Mouse (Mus musculus) adrenal gland, postnatal 36 days (tissue): ENCODE measurements around the gene Klf8. TPM values are rescaled to one million over a fixed set of nuclear protein-coding genes. Genes with fewer than 3 reads are reported as not detected.
"Not testable (repeated sequence)": the region's sequence is repeated elsewhere in the genome, so short reads cannot be mapped to it uniquely, and the experiment has no call there.

Experiments used
- DNase-seq, 2 experiments: peaks; one replicate each; pipeline ENCODE4 v3.0.0; 2021; ENCODE audit warnings: mixed read lengths in 1 of 2
- long read RNA-seq, 2 experiments: library from polyadenylated mRNA; stranded (forward); transcript quantifications; one replicate each; pipeline ENCODE4 v2.0.0; 2021; ENCODE audit warnings: borderline sequencing depth in 2 of 2
- total RNA-seq, 2 experiments: library from RNA; stranded (reverse); gene quantifications; 2 replicates each; pipeline ENCODE4 v1.2.3; 2021

The Klf8 gene
- total RNA-seq = 1 to 10 TPM in 1 of 2 experiments, under 1 TPM in 1; 0.99 to 1.4 TPM
- long read RNA-seq, experiment 1 = 0 reads
- long read RNA-seq, experiment 2 = 0 reads

- DNase-seq = peak in 1 of 2 experiments; percentile 1
Measured at GRCm38 (mm10) chrX:153237304-153237919, at the start of gene Klf8. Klf8 (plus strand) TSS chrX:153237466.

GRCm38 (mm10) chrX:153199185-153199584 lies 38.1 kb upstream of the Klf8 start:
- peak in 1 of 2 experiments; percentile 5 for DNase-seq

DNA sequence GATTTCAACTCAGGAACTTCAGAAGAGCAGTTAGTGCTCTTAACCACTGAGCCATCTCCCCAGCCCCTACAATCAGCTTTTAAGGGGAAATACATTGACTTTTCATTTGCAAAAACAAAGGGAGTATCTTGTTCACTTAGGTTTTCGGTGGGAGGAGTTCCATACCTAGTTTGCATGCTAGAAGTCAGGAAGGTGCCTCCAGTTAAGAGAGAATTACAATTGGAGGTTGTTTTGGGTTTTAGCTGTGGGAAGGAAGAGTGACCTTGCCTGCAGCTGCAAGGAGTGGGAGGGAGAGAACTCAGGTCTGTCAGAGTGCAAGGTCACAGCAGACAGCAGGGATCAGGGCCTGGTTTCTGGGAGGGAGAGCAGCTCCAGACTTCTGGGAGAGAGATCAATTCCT lies 26.2 kb upstream of the Klf8 start:
- no peak for DNase-seq

- no peak for DNase-seq
Measured at GRCm38 (mm10) chrX:153231240-153231639, 6.0 kb upstream of the Klf8 start.

GRCm38 (mm10) chrX:153233255-153233654 lies 4.0 kb upstream of the Klf8 start:
- no peak for DNase-seq

DNA sequence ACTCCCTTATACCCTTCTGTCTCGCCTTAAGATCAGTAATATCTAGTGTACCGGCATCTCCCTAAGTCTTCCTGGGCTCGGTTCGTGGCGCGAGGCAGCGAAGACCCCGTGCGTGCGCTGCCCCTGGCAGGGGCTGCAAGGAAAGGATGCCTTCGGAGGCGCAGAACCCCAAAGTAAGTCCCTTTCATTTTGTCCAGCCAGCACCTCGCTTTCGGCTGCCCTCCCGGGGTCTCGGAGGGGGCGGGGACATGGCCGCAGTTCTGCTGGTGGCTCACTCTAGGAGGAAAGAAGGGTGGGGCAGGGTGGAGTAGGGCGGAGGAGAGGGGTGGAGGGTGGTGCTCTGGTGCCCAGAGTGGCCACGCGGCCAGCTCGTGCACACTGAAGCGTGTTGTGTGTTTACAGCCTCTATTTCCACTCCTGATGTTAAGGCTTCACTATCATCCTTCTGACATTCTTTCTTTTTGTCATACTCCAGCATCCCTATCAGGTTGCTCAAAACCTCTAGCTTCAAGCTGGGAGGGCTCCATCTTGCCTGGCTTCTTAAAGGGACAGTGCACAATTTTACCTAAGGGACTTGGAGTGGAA lies 746 bp downstream of the Klf8 start:
- peak; percentile 1 to 3 for DNase-seq

DNA sequence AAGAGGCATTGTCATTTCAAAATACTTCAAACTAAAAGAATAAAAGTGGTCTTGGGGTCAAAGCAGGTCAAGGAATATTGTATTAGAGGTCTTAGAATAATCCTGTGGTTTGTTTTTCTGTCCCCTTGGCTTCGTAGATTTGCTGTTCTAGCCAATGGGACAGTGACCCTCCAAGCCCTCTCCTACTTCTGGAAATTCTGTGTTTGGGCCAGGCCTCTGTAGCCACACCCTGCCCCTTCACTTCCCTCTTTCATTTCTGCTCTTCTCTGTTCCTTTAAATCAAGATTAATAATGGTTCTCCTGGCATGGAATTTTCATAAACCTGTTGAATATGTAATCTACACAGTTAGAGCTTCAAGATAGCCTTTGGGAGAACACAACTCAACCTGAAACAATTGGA lies 17.0 kb downstream of the Klf8 start:
- no peak for DNase-seq

DNA sequence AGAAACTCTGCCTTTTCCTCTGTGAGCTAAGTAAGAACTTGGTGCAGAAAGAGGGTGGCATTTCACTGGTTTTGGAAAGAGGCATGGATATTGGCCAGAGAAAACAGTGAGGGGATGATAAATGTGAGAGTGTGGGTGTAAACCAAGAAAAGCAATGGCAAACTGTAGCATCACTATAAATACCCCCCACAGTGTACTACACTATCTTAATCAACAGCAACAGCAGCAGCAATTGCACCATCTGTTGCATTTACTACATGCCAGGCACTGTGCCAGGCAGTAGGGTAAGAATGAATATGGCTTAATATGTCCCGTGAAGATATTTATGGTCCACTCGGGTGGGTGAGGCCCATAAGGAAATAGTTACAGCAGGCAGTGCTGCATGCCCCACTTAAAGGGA lies 18.2 kb downstream of the Klf8 start:
- DNase-seq = no peak

- no peak for DNase-seq
Measured at GRCm38 (mm10) chrX:153282185-153282584, 44.9 kb downstream of the Klf8 start.

DNA sequence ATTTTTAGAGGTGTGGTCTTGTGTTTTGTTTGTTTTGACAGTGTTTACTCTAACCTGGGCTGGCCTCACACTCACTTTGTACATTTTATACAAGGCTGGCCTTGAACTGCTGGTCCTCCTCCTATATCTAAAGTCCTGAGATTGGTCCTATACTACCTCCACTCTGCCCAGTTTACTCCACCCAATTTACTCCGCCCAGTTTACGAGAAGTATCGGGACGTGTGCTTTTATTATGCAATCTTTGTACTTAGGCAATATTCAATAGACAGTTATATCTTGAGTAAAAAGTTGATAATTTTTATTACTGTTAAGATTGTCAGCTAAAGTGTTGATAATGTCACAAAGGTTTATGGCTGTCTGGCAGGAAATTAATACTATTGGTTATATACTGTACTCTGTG lies 74.1 kb downstream of the Klf8 start:
- DNase-seq = no peak

- no peak for DNase-seq
Measured at GRCm38 (mm10) chrX:153323105-153323504, 85.8 kb downstream of the Klf8 start.

- DNase-seq = not testable (repeated sequence)
Measured at GRCm38 (mm10) chrX:153334140-153334539, 96.9 kb downstream of the Klf8 start.

GRCm38 (mm10) chrX:153359331-153360215 lies 122.3 kb downstream of the Klf8 start:
- peak; percentile 10 to 17 for DNase-seq

GRCm38 (mm10) chrX:153360216-153360590 lies 122.9 kb downstream of the Klf8 start:
- peak; percentile 16 to 21 for DNase-seq

- DNase-seq = no peak
Measured at GRCm38 (mm10) chrX:153360666-153361269, 123.5 kb downstream of the Klf8 start.

GRCm38 (mm10) chrX:153366754-153367153 lies 129.5 kb downstream of the Klf8 start:
- DNase-seq = peak; percentile 43 to 59

DNA sequence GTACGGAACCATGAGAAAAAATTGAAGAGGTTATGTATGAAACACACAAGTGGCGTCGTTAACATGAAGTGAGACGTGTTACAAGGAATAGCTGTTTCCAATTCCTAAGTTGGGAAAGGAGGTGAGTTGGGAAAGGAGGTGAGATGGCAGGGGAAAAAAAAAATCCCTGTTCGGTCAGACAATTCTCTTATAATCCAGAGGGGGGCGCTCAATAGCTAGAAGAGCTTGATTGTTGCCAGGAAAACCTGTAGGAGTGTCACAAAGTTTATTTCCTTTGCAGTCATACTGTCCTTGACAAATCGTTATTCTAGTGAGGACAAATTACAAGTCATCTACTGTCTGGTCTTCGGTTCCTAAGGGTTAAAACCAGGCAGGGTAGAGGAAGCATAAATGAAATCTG lies 132.5 kb downstream of the Klf8 start:
- DNase-seq = no peak

GRCm38 (mm10) chrX:153375105-153375504 lies 137.8 kb downstream of the Klf8 start:
- no peak for DNase-seq

DNA sequence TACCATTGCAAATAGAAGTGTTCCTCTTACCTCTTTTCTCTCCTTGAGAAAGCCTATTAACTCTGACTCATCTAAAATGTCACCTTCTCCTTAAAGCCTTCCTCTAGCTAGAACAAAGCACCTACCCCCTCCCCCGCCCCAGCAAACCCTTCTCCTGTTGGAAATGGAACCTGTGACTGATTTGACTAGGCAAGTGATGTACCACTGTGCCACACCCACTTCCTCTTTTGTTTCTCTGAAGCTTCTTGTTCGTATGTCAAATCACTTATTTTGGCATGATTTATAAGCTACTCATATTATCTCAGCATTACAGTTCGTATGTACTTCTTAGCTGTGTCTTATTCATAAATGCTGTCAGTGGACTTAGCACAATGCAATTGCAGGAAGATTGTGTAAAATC lies 144.5 kb downstream of the Klf8 start:
- DNase-seq = no peak

DNA sequence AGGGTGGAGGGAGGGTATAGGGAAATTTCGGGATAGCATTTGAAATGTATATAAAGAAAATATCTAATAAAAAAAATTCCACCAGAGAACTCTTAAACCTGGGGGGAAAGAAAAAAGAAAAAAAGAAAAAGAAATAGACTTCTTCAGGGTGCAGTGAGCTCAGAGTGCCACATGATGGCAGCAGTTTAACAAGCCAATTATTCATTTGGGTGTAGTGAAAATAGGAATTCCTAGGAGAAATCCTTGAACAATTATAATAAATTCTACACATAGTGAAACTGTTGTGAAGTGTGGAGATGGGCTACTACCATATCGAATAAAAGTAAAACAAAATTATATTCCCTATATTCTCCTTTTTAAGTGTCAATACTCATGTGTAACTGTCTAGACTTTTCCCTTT lies 152.0 kb downstream of the Klf8 start:
- peak in 1 of 2 experiments; percentile 13 for DNase-seq

DNA sequence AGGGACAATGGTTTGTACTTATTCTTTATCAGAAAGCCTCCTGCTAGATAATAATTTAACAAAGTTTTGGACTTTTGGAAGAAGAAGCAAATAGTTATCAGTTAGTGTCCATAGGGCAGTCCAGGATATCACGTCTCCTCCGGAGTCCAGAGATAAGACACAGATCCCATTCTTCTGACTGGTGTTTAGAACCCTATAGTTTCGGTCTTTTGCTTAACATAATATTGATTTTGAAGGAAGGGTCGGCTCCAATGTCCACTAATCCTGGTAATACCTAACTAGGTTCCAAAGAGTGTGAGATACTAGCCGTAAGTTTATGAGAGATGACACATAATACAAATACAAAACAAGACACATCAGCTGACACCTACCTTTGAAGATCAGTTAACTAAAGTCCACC lies 179.8 kb downstream of the Klf8 start:
- DNase-seq = no peak

DNA sequence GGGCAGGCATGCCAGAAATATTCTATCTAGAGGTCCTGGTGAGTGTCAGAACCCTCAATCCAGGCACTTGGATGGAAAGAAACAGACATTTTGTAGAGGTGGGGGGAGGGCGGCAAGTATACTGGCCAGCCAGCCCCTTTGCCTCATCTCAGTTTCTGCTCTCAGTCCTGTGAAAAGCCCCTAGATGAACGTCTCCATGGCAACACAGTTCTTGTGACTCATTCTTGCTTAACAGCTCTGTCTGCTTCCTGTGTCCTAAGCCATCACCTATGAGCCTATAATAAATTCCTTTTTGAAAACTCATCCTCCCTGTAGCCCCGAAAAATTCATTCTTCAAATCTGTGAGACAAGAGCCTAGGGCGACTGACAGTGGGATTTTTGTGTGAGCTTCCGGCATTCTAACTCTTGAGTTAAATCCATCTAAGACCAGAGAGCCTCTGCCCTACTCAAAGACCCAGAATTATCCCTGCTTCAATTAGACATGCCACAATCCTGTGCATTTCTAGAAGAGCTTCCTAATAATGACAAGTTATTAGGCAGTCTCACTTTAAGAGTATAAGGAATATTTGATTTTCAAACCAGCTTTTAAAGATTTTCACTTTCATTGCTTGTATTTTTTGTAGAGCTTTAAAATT lies 196.5 kb downstream of the Klf8 start:
- no peak for DNase-seq
